Comparison of ENCODE assay signal across 17 mouse cellular contexts in the genomic region with DNA sequence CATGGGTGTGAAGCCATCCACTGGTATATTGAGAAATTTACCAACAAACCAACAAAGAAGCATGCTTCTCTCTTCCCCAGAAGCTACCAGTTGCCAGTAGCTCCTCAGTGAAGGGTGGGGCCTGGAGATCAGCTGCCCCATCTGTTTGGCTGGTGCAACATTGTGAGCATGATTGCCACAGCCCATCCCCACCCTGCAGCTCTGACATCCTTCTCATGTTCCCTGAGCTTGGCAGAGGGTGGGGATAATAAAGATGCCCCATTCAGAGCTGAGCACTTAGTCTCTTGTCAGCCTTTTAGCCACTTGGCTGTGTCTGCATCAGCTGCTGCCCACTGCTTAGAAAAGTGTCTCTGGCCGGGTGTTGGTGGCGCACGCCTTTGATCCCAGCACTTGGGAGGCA. TPM values are rescaled to one million over a fixed set of nuclear protein-coding genes. Genes with fewer than 3 reads are reported as not detected.
A peak's percentile ranks its signal among the peaks of the same experiment; 100 is the strongest.
DNase-seq lines count a peak whose midpoint lies in the region; ATAC-seq and TF ChIP-seq lines count a peak whose summit lies in the region.
"Had no signal": no experiment of that assay in that cellular context is flagged by ENCODE, and none has a peak within 500 bp of the region (broad histone marks: within the 10 kb centered on the region; RNA-seq: fewer than 3 reads in every experiment).

No protein-coding gene starts in this region.

- H3K4me1 ChIP-seq in liver, postnatal 0 days (ENCODE audit: insufficient read depth), result no peaks in the 10 kb centered on the region; the same call in 1 of the 2 replicates
- H3K4me1 ChIP-seq: hindbrain, embryonic 12.5 days had no signal

- H3K4me3 ChIP-seq in liver, postnatal 0 days (ENCODE audit: low read depth, low read length), result no peak overlapping the region
- H3K4me3 ChIP-seq: embryonic facial prominence, embryonic 15.5 days; hindbrain, embryonic 12.5 days; left cerebral cortex, adult 2 months; lung, embryonic 15.5 days had no signal

- TF ChIP-seq CTCF in liver, postnatal 0 days (IDR thresholded peaks at IDR 0.05; ENCODE audit: low read depth), result no peak

- no peak overlapping the region for H3K9ac ChIP-seq in liver, postnatal 0 days (replicated peaks)
- H3K9ac ChIP-seq: embryonic facial prominence, embryonic 15.5 days; hindbrain, embryonic 12.5 days; lung, embryonic 15.5 days had no signal

- no peaks in the 10 kb centered on the region for H3K27me3 ChIP-seq in liver, postnatal 0 days (ENCODE audit: insufficient read depth, low read length)
- H3K27me3 ChIP-seq: embryonic facial prominence, embryonic 15.5 days; hindbrain, embryonic 12.5 days; lung, embryonic 15.5 days had no signal

- H3K27ac ChIP-seq in liver, postnatal 0 days (ENCODE audit: low read depth), result no peak overlapping the region
- H3K27ac ChIP-seq: embryonic facial prominence, embryonic 15.5 days; hindbrain, embryonic 12.5 days; left cerebral cortex, adult 2 months; lung, embryonic 15.5 days had no signal

- H3K9me3 ChIP-seq in liver, postnatal 0 days (ENCODE audit: low read length), result no peaks in the 10 kb centered on the region
- H3K9me3 ChIP-seq: embryonic facial prominence, embryonic 15.5 days; hindbrain, embryonic 12.5 days; lung, embryonic 15.5 days had no signal

- WGBS in liver, postnatal 0 days (ENCODE audit: insufficient replicate concordance), result 85% methylated on average over 3 of the region's 3 CpGs

- no peak for TF ChIP-seq EP300 in liver, postnatal 0 days (IDR thresholded peaks at IDR 0.05; ENCODE audit: low read depth)

- peak; percentile 77 for ATAC-seq in liver, postnatal 0 days

- DNase-seq in 3134 (ENCODE audit: extremely low read depth, insufficient read length, low spot score) (peak; percentile 17), 416B (ENCODE audit: low read depth) (peak; percentile 52)
- peak; percentile 55 to 81 for DNase-seq in gastrocnemius, adult 8-10 months (ENCODE audit: low spot score in 2 of 2)
- DNase-seq in liver, postnatal 0 days, result no peak
- DNase-seq in right cerebral cortex, postnatal 10 days (ENCODE audit: low spot score in 2 of 2), result no peak
- no peak for DNase-seq in kidney, adult 18-20 months
- no peak for DNase-seq in frontal cortex, adult 2 months (ENCODE audit: extremely low spot score in 1 of 2, low spot score in 1 of 2)
- DNase-seq: adrenal gland, postnatal 10 days; cerebellum, adult 2 months; kidney, postnatal 10 days had no signal

- peaks cover 21% of the 10 kb centered on the region for H3K36me3 ChIP-seq in liver, postnatal 0 days (replicated peaks; ENCODE audit: insufficient read depth, low read length)

- H3K4me2 ChIP-seq in liver, postnatal 0 days (ENCODE audit: low read depth, low read length), result no peak overlapping the region
- H3K4me2 ChIP-seq: embryonic facial prominence, embryonic 15.5 days; hindbrain, embryonic 12.5 days; lung, embryonic 15.5 days had no signal

RNA-seq across cellular contexts. Expression of a gene that starts 39.1 kb away (rescaled TPM):
- 10 to 100 TPM; 50.2 to 56.6 (median 53.5) TPM for total RNA-seq in gastrocnemius, adult 8-10 months (2022)
- 3.0 and 3.7 TPM in 2 replicates for polyA plus RNA-seq in liver, postnatal 0 days (2015; fragmentation: Nextera tagmentation; extraction: Ambion mirVana)
- 157 and 166 TPM in 2 replicates for polyA plus RNA-seq in frontal cortex, adult 2 months (2012; rRNA removed)

RNA-seq across cellular contexts. Expression of a gene that starts 41.7 kb away (rescaled TPM):
- not detected for total RNA-seq in gastrocnemius, adult 8-10 months (2022)
- polyA plus RNA-seq in liver, postnatal 0 days (2015; fragmentation: Nextera tagmentation; extraction: Ambion mirVana), result 0.49 and 0.76 TPM in 2 replicates
- 0.06 TPM in 1 of 2 replicates, not detected in the other for polyA plus RNA-seq in frontal cortex, adult 2 months (2012; rRNA removed)
- total RNA-seq: adrenal gland, postnatal 10 days; ES-E14 had no signal
- polyA plus RNA-seq: cerebellum, adult 2 months; gonadal fat pad, adult 2 months; hindbrain, embryonic 12.5 days; stomach, embryonic 16.5 days had no signal

Comparison
In these comparisons a context has a peak if more than half of its experiments do, and no peak if none do; other contexts are left out.
1. DNase-seq: peak in 3134 (single experiment), 416B (single experiment) and gastrocnemius, adult 8-10 months (2 of 2); none in liver, postnatal 0 days (single experiment), right cerebral cortex, postnatal 10 days (0 of 2), kidney, adult 18-20 months (single experiment) and frontal cortex, adult 2 months (0 of 2).
2. RNA of a gene that starts 39.1 kb away (polyA plus RNA-seq): 157 to 166 TPM in frontal cortex, adult 2 months; 3.0 to 3.7 TPM in liver, postnatal 0 days; every median in the first group is over 10 times any median in the second.